Comparison of ENCODE assay signal across 8 mouse cellular contexts in genomic region chr6:86219494-86219893, GRCm38 (mm10). TPM values are rescaled to one million over a fixed set of nuclear protein-coding genes. Genes with fewer than 3 reads are reported as not detected.
DNase-seq lines count a peak whose midpoint lies in the region; ATAC-seq and TF ChIP-seq lines count a peak whose summit lies in the region.

No protein-coding gene starts in this region.

- H3K9ac ChIP-seq in kidney, postnatal 0 days (ENCODE audit: low read depth, low read length) = no peak overlapping the region
- no peak overlapping the region for H3K9ac ChIP-seq in forebrain, postnatal 0 days

- TF ChIP-seq CTCF in kidney, postnatal 0 days (IDR thresholded peaks at IDR 0.05; ENCODE audit: low read depth) = no peak
- no peak for TF ChIP-seq CTCF in forebrain, postnatal 0 days (IDR thresholded peaks at IDR 0.05; ENCODE audit: low read depth)

- no peaks in the 10 kb centered on the region for H3K36me3 ChIP-seq in kidney, postnatal 0 days (ENCODE audit: insufficient read depth, low read length)
- no peaks in the 10 kb centered on the region for H3K36me3 ChIP-seq in forebrain, postnatal 0 days (ENCODE audit: insufficient read depth)

- no peaks in the 10 kb centered on the region for H3K4me1 ChIP-seq in kidney, postnatal 0 days (replicated peaks; ENCODE audit: insufficient read depth, low read length)
- no peaks in the 10 kb centered on the region for H3K4me1 ChIP-seq in forebrain, postnatal 0 days (ENCODE audit: insufficient read depth)

- ATAC-seq in kidney, postnatal 0 days (replicated peaks; ENCODE audit: low FRiP score, low read depth) = no peak; the same call in 1 of the 2 replicates
- no peak for ATAC-seq in forebrain, postnatal 0 days

- no peaks in the 10 kb centered on the region for H3K27me3 ChIP-seq in kidney, postnatal 0 days (ENCODE audit: insufficient read depth, low read length)
- H3K27me3 ChIP-seq in forebrain, postnatal 0 days (ENCODE audit: insufficient read depth, low read length) = no peaks in the 10 kb centered on the region

- 58% methylated on average over 5 of the region's 5 CpGs for WGBS in kidney, postnatal 0 days
- 63% methylated on average over 5 of the region's 5 CpGs for WGBS in forebrain, postnatal 0 days

- no peak overlapping the region for H3K4me3 ChIP-seq in kidney, postnatal 0 days (replicated peaks; ENCODE audit: low read depth, low read length)
- no peak overlapping the region for H3K4me3 ChIP-seq in forebrain, postnatal 0 days (ENCODE audit: low read depth, low read length)

- H3K27ac ChIP-seq in kidney, postnatal 0 days = peak overlapping the region; percentile 25; the same call in 1 of the 2 replicates
- H3K27ac ChIP-seq in forebrain, postnatal 0 days (ENCODE audit: low read depth, low read length) = no peak overlapping the region

- no peak for DNase-seq in kidney, postnatal 0 days (ENCODE audit: low spot score)
- no peak for DNase-seq in kidney, adult 9 months
- DNase-seq in adrenal gland, adult 18-20 months (ENCODE audit: low spot score in 2 of 2) = peak; percentile 40 to 58
- peak; percentile 81 for DNase-seq in fat pad, adult 2 months (ENCODE audit: extremely low read depth, low read depth, low spot score)
- DNase-seq in lung, postnatal 10 days = peak; percentile 12
- DNase-seq in T-cell, adult 2 months (ENCODE audit: low spot score) = no peak
- DNase-seq in forebrain, postnatal 0 days = no peak
- no peak for DNase-seq in layer of hippocampus, adult 8-10 months (ENCODE audit: low spot score in 2 of 2)

- no peak overlapping the region for H3K4me2 ChIP-seq in kidney, postnatal 0 days (ENCODE audit: low read length)
- H3K4me2 ChIP-seq in forebrain, postnatal 0 days (ENCODE audit: low read depth) = no peak overlapping the region

- no peaks in the 10 kb centered on the region for H3K9me3 ChIP-seq in kidney, postnatal 0 days (replicated peaks; ENCODE audit: low read length)
- H3K9me3 ChIP-seq in forebrain, postnatal 0 days (ENCODE audit: low read length) = no peaks in the 10 kb centered on the region

RNA-seq across cellular contexts. Expression of gene Tgfa, which starts 24.5 kb away (rescaled TPM):
- polyA plus RNA-seq in kidney, postnatal 0 days (2015; fragmentation: Nextera tagmentation; extraction: Ambion mirVana) = 5.7 and 6.1 TPM in 2 replicates
- 10 to 100 TPM in 1 of 2 experiments, 1 to 10 TPM in 1; 5.1 to 14.0 TPM for total RNA-seq in adrenal gland, adult 18-20 months (2021)
- 49.5 and 50.8 TPM in 2 replicates for total RNA-seq in forebrain, postnatal 0 days (2014; rRNA removed)
- polyA plus RNA-seq in forebrain, postnatal 0 days (2015; fragmentation: Nextera tagmentation; extraction: Ambion mirVana) = 20.3 and 29.9 TPM in 2 replicates
- total RNA-seq in layer of hippocampus, adult 8-10 months (2022) = 10 to 100 TPM; 24.5 to 29.9 (median 26.2) TPM

Comparison
In these comparisons a context has a peak if more than half of its experiments do, and no peak if none do; other contexts are left out.
1. DNase-seq: peak in adrenal gland, adult 18-20 months (2 of 2), fat pad, adult 2 months (single experiment) and lung, postnatal 10 days (single experiment); none in kidney, postnatal 0 days (single experiment), kidney, adult 9 months (single experiment), T-cell, adult 2 months (single experiment), forebrain, postnatal 0 days (single experiment) and layer of hippocampus, adult 8-10 months (0 of 2).